Mouse (Mus musculus) MN1 (cell line): ENCODE measurements around the gene Camk1.

ENCODE experiments used
- DNase-seq: peaks from one replicate; pipeline ENCODE4 v3.0.0-alpha.2; 2016; ENCODE audit warnings: low spot score

The Camk1 gene

DNA sequence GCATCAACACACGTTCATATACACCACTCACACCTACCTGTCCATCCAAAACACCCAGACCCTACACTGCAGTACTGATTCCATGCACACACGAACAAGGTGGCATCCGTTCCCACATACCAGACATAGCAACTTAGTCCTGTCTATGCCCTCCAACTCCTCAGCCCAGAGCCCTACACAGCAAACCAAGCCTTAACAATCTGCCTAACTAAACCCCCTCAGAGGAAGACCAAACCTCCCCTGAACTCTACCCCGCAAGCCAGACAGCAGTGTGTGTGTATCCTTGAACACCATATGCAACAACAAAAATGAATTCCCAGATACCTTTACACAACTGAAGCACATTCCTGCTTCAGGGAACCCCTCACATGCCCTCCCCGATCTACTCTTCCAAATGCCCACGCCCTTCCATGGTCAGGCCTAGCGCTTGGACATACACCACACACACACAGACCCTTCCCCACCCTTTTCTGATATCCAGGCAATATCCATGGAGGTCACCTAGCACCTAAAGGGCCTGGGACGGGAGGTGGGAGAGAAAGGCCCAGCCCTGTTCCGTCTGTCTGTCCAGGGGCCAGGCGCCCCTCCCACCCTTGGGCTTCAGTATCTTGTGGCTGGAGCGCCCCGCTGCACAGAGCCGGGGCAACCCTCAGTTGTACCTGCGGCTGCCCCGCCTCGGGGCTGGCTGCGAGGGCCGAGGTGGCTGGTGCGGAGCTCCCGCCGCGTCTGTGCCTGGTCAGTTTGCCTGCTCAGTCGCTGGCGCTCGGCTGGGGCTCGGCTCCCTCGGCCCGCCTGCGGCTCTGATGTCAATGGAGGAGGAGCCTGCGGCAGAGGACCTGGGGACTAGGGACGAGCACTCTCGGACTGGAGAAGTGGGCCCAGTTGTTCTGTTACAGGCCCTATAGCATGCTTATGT, at the start of gene Camk1:
Camk1 (minus strand) TSS at position 808 of the 916 bp plus-strand sequence.
- peak; percentile 78 for DNase-seq

DNA sequence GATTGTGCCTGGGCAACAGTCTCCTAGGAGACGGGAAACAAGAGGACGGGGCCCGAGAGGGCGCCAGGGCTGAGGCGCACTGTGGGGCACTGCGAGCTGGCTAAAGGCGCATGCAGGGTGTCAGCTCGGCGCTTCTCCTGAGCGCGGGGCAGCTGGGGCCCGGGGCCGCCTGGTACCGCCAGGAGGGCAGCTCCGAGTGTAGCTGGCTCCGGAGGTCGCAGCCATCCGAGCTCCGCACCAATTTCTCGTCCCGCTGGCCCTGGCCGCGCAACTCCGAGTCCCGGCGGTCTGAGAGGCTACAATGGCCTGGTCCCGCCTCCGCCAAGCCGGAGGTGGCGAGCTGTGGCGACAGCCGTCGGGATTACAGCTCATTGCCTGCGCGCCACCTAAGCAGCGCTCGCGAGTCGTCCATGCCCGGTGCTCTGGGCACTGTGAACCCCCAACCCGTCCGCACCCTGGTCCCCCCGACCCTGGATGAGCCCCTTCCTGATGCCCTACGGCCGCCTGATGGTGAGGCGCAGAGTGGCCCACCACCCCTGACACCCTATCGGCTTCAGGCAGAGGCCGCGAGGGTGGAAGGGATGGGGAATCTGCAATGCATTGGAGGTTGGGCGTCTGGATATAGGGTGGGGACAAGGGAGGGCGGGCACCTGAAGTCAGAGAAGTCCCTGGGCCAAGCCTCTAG, 48.7 kb upstream of the Camk1 start:
- DNase-seq: no peak

DNA sequence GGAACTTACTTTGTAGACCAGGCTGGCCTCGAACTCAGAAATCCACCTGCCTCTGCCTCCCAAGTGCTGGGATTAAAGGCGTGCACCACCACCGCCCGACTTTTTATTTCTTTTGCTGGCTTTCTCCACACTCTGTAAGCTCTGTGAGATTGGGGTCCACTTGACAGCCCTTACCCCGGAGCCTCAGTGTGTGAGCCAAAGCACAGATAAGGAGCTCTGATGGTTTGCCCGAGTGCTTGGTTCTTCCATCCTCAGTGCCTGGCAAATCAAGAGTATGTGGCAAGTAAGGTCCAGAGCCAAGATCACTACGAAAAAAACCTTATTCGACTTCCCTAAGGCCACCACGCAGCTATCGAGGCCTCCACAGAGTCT, 48.2 kb upstream of the Camk1 start:
- no peak for DNase-seq

DNA sequence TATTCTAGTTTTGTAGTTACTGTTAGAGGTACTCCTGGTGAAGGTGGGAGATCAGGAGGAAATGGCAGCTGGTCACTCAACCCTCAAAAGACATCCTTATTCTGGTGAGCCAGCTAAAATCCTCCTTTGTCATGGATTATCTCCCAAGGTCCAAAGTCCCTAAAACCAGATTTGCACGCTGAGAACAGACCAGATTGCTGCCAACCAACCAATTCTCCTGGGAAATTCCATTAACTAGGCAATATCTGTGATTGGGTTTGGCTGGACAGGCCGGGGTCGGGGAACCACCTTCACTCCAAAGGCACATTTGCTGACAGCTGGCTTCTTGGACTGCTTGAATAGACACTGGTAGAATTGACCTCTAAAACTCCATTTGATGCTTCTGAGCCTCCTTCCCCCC, 46.9 kb upstream of the Camk1 start:
- DNase-seq: peak; percentile 55

DNA sequence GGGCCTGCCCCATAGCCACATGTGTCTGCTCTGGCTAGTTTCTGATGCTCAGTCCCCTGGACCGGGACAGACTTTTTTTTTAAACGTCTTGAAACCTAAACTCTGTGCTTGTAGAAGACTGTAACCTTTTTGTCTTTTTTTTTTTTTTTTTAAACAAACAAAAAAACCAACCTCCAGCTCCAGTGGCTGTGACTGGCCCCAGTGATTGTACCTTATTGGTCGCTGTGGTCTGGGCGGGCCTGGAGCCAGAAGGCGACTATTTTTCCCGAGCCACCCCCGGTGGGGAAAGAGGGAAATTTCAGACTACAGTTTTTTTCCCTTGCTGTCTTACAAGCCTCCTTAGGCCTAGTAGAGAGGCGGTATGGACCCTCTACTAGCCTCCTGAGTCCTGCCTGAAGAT, 45.2 kb upstream of the Camk1 start, which contains the start of gene Ttll3:
Ttll3 (plus strand) TSS at position 301 of the 400 bp plus-strand sequence.
- peak; percentile 35 for DNase-seq

DNA sequence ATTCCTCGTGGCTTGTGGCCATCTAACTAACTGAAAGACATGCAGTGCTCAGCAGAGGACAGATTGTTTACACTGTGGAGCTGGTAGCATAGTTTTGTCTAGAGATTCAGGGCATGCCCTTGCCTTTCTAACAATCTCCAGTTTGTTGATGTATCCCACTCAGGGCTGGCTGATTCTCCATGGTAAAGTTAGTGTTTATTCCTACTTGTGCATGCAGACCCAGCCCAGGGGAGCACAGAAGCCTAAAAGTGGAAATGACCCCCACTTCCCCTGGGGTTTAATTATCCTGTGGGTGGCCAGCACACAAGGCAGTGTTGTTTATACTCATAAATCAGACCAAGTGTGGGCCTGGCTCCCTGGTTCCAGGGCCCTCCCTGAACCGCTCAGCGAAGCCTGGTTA, 42.2 kb upstream of the Camk1 start:
- DNase-seq: no peak

DNA sequence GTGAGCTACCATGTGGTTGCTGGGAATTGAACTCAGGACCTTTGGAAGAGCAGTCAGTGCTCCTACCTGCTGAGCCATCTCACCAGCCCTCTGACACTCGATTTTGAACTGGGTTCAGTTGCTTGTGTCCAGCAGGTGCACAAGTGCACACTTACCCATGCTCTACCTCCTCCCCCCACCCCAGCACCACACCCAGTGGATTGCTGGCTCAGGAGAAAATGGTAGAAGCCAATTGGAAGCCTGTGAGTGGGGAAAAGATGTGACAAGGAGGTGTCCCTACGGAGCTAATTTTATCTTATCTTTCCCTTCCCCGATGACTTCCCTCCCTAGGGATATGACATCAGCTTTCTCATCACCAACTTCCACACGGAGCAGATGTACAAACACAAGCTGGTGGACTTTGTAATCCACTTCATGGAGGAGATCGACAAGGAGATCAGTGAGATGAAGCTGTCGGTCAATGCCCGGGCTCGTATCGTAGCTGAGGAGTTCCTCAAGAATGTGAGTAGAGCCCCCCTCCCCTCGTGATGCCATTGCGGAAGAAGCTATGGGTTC, 41.5 kb upstream of the Camk1 start:
- DNase-seq: peak; percentile 58

DNA sequence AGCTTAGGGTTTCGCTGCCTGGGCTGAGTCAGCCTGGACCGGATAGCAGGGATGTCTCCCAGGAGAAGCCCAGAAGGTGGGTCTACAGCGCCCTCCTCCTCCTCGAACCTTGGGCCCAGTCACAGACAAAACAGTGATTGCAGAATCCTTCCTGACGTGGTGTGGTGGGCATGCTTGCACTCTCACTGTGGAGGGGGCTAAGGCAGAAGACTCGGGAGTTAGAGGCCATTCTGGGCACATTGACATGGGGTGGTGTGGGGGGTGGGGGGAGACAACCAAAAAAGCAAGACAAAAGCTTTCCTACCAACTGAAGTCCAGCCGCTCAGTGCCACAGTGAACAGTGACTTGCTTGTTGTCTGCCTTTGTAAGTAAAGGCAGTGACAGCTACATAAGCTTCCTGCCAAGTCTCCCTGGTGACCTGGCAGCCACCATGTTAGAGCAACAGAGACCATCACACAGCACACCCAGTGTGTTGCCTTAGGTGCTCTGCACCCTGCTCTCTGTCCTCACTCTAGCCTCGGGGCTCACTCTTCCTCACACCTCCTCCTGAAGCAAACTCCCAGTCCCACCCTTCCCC, 40.7 kb upstream of the Camk1 start:
- no peak for DNase-seq

DNA sequence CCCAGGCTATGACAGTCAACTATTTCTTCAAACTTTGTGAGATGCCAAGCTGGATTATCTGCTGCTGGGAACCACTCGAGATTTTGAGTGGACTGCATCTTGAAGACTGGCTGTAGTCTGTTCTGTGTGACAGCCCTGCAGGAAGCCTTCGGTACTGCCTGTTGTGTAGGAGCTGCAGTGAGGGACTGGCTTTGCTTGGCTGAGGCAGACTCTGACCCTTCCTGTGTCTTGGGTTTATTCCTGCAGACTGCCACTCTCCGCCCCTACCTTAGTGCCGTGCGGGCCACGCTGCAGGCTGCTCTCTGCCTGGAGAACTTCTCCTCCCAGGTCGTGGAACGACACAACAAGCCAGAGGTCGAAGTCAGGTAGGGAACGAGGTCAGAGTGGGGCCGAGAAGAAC, 36.7 kb upstream of the Camk1 start:
- peak; percentile 29 for DNase-seq

DNA sequence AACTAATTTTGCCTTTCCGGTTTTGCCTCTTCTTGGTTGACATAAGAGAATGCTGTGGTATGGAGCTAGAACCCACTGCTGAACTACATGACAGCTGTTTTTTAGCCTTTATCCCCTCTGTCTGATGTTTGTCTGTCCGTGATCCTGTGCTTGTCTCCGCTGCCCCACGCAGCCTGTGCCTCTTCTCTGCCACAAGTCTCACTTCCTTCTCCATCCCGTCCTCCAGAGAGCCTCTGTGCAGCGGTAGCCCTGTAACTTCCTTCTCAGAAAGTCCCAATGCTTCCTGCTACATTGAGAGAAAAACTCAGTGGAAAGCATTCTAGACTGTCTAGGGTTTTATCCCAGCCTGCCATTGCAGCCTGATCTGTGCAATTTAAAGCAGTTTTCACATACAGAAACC, 35.5 kb upstream of the Camk1 start:
- DNase-seq: no peak

DNA sequence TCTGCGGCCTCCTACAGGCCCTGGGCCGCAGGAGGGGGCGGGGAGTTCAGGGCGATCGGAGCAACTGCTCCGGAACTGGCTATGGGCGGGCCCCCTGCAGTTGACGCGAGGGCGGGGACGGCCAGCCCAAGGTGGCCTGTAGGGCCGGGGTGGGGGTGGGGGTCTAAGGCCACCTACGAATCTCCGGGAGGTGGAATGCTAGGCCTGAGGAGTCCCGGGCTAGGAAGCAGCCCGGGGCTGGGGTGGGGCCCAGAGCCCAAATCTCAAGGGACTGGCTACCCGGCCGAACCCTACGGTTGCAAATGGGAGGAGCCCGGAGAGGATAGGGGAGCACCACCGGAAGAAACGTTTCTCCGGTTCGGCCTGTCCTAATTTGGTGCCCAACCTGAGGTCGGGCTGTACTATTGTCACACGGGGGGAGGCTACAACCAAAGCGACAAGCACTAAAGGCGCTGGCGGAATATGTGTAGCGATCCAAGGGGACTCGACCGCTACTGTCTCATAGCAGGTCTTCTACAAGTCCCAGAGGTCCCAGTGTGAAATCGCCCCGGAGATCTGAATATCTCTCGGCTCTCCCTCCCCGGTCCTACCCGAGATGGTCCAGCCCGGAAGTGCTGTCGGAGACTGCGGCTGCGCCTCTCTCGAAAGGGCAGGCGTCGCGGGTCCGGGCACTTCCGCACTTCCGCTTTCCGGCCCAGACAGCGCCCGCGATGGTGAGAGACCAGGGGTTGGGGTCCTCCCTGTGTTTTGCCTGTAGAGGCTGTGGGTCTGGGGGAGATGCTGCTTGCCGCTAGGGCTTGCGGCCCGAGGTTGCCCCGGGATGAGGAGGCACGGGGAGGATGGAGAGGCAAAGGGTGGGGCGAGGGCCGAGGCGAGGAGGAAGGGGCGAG, 34.0 kb upstream of the Camk1 start, which contains the start of the genes Tada3 and Arpc4:
Tada3 (minus strand) TSS at position 388 of the 890 bp plus-strand sequence.
Arpc4 (plus strand) TSS at position 620 of the 890 bp plus-strand sequence.
- DNase-seq: peak; percentile 95

DNA sequence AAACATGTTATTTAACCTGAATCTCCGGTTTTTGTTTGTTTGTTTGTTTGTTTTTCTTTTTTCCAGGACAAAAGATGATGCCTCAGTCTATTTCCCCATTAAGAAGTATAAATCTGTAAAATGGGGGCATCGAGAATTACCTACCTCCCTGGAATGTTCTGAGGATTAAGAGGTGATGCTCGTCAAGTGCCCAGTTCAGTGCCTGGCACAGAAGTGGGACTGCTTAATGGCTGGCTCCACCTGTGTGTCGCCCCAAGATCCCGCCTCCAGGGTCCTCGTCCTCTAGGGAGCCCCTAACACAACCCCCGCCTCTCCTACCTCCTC, 33.4 kb upstream of the Camk1 start:
- no peak for DNase-seq

DNA sequence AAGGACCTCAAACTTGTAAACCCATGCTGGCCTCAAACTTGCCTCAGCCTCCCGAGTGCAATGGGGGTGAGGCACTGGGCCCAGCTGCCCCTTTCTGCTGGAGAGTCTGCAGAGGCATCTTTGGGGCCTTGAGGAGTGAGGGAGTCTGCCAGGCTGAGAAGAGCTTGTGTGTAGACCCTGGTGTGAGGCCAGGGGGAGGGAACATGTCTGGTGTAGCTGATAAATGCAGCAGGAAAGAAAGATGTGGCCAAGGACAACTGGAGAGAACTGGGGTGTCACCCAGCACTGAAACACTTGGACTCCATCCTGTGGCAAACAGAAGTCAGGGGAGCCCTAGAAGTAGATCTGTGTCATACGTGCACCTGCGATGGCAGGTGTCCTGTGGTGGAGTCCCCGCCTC, 29.7 kb upstream of the Camk1 start:
- DNase-seq: no peak

DNA sequence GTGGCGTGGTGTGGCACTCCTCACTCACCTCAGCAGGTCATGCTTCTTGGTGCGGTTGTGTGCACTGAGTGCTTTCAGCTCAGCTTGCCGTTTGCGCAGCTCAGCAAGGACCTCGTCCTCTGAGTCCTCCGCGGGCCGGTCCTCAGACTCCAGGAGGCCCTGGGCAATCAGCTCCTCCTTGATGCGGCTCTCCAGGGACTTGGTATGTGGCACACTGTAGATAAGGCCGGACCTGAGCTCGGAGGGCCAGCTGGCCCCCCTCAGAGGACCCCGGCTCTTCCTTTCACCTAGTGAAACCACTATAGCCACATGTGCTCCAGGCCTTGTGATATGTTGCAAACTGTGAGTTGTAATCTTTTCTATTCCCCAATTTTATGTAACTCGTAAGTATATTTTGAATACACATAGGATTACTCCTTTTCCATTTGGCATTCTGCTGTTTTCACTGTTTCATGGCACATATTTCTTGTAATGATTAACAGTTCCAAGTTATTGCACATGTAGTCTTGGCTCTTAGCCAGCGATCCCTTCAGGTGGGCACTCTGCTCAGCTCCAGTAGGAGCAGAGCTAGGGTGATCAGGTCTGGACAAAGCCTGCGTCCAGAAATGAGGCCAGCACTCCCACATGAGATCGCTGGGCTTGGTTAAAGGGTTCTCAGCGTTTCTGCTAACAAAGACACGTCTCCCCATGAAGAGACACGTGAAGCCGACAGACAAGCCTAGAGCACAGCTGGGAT, 26.6 kb upstream of the Camk1 start:
- no peak for DNase-seq

DNA sequence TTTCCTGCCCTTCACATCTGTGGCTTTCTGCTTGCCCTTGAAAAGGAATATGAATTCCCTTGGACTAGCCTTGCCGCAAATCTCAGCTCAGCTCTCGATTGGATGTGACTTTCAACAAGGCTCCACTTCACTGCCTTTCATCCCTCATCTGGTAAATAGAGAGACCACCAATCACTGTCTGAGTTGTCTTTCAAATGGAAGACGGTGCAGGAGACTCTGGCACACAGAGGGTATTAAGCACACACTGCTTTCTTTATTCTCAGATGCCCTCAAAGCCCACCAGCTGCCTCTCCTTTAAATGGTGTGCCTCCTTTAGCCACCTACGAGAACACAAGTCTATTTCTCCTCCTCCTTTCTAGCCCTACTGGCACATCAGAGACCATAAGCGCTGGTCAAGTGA, 24.8 kb upstream of the Camk1 start:
- DNase-seq: no peak

DNA sequence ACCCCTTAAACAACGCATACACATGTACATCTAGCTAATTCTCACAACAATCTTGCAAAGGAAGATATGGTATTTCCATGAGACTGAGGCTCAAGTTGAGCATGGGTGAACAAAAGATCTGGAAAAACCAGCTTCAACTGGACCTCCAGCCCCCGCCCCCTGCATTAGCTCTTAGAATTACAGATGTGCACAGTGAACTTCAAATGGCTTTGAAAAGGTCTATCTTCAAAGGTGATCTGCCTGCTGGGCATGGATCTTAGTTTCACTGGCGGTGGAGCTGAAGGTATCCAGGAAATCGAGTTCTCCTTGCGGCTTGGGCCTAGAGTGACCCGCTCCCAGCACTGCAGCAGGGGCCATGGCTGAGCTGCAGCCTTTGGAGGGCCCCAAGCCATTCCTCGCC, 24.3 kb upstream of the Camk1 start:
- DNase-seq: no peak

DNA sequence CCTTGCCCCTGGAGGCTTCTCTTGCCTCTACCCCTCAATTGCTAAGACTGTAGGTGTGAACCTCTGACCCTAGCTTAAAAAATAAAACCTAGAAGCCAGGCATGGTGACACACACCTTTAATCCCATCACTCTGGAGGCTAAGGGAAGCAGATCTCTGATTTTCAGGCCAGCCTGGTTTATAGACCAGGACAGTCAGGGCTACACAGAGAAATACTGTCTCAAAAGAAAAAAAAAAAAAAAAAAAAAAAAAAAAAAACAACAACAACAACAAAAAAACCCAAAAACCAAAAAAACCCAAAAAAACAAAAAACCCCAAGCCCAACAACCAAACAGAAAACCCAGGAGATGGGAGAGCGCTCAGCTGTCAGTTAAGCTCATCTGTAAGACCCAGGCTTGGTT, 23.8 kb upstream of the Camk1 start:
- DNase-seq: no peak

DNA sequence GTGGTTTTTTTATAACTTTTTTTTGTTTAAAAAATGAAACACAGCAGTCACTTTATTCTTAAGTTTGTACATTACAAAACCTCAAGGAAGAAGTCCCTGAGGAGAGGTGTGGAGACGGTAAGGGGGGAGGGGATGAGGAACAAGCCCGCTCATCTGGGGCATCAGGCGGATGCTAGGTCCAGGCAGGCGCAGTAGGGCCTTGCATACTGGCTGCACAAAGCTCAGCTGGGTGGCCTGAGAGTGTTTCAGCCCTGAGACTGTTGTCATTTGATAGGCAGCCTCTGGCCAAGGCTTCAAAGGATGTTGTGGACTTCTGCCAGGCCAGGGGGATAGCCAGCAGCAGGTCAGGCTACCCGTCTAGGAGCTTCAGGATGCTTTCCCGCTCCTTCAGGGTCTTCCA, 22.9 kb upstream of the Camk1 start:
- DNase-seq: no peak

DNA sequence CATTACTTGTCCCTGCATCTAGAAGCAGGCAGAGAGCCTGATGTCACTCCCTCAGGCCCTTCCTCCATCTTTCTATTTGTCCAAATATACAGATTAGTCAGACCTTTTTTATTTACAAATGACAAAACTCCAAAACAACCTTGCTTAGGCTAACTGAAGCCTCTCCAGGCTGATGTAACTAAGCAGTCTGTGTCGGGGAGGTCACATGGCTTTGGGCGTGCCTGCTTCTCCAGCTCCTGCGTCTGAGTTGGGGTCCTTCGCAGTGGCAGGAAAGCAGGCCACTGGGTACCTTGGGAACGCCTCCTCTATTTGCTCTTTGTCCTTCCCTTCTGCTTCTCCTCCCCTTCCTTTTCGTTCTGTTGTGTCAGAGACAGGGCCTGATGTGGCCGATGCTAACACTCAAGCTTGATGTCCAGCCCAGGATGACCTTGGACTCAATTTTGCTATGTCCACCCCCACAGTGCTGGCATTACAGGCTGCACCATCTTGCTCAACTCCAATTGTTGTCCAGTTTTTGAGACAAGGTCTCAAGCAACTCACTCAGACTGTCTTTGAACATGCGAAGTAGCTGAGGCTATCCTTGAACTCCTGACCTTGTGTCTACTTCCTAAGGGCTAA, 20.8 kb upstream of the Camk1 start:
- DNase-seq: peak; percentile 14

DNA sequence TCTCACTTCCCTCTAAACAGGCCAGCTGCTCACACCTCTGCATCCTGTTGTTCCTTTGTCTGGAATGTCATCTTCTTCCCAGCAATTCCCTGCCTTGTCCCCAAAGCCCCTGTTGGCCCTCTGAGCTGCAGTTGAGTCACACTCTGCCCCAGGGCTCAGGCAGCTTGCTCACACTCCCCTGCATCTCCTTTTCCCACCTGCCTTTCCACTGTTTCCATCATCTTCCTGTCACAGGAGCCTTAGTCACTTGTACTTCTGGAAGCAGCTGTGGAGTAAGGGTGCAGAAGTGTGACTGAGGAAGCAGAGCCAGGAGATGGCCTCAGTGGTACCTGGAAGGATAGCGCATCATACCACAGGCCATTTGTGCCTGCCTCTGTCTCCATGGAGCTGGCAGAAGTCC, 18.5 kb upstream of the Camk1 start:
- no peak for DNase-seq

DNA sequence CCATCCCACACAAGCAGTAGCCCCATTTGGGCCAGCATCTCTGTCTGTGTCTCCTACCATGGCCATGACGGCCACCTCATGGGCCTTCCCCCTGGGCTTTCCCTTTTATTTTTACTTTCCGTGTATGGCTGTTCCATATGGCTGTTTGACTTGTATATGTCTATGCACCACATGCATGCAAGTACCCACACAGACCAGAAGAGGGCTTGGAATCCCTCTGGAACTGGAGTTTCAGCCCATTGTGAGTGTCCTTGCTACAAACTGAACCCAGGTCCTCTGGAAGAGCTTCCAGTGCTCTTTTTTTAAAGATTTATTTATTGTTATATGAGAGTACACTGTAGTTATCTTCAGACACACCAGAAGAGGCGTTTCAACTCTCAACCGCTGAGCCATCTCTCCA, 17.7 kb upstream of the Camk1 start:
- no peak for DNase-seq
